Mouse (Mus musculus) T-helper 2 cell (primary cell): ENCODE measurements around the gene Mnd1.

Experiments
- in situ Hi-C: fragments of 300-600 bp; cut with MboI, MseI; formaldehyde crosslinking; loops from one replicate; pipeline ENCODE4 v1.15.1; 2025; ENCODE audit warnings: high pct_unique_total_duplicates

Mnd1 gene

GRCm38 (mm10) chr3:84155558-84156006 is at the start of gene Mnd1:
Gene Mnd1 (minus strand): TSS chr3:84155786.
- in situ Hi-C loops: loop anchor here (5.0 kb wide), 1 partner anchor 387 kb away; no protein-coding TSS in a partner anchor

GRCm38 (mm10) chr3:84204640-84205039 is 49.1 kb upstream of the Mnd1 start:
- in situ Hi-C loops: no loop called here

- in situ Hi-C loops: no loop called here
Measured at GRCm38 (mm10) chr3:84200559-84201420, 45.2 kb upstream of the Mnd1 start.

- in situ Hi-C loops: no loop called here
Measured at GRCm38 (mm10) chr3:84199516-84199915, 43.9 kb upstream of the Mnd1 start.

GRCm38 (mm10) chr3:84198229-84198628 is 42.6 kb upstream of the Mnd1 start:
- in situ Hi-C loops: no loop called here

- in situ Hi-C loops: no loop called here
Measured at GRCm38 (mm10) chr3:84193881-84194280, 38.3 kb upstream of the Mnd1 start.

GRCm38 (mm10) chr3:84191141-84191881 is 35.7 kb upstream of the Mnd1 start:
- in situ Hi-C loops: no loop called here

GRCm38 (mm10) chr3:84190513-84191061 is 35.0 kb upstream of the Mnd1 start:
- in situ Hi-C loops: no loop called here

- in situ Hi-C loops: no loop called here
Measured at GRCm38 (mm10) chr3:84189629-84190173, 34.1 kb upstream of the Mnd1 start.

GRCm38 (mm10) chr3:84181717-84182116 is 26.1 kb upstream of the Mnd1 start:
- in situ Hi-C loops: no loop called here

- in situ Hi-C loops: no loop called here
Measured at GRCm38 (mm10) chr3:84181102-84181501, 25.5 kb upstream of the Mnd1 start.

- in situ Hi-C loops: no loop called here
Measured at GRCm38 (mm10) chr3:84180304-84180703, 24.7 kb upstream of the Mnd1 start.

- in situ Hi-C loops: loop anchor here (5.0 to 10.0 kb wide), 2 partner anchors 134 to 627 kb away; no protein-coding TSS in a partner anchor
Measured at GRCm38 (mm10) chr3:84177834-84178233, 22.2 kb upstream of the Mnd1 start.

GRCm38 (mm10) chr3:84175337-84176315 is 20.0 kb upstream of the Mnd1 start:
- in situ Hi-C loops: loop anchor here (5.0 to 10.0 kb wide), 2 partner anchors 137 to 629 kb away; no protein-coding TSS in a partner anchor

- in situ Hi-C loops: loop anchor here (10.0 kb wide), 1 partner anchor 631 kb away; no protein-coding TSS in a partner anchor
Measured at GRCm38 (mm10) chr3:84173581-84174154, 18.1 kb upstream of the Mnd1 start, which contains the start of gene Gm6525. Gene Gm6525 (plus strand): TSS chr3:84174104.

- in situ Hi-C loops: loop anchor here (10.0 kb wide), 1 partner anchor 632 kb away; no protein-coding TSS in a partner anchor
Measured at GRCm38 (mm10) chr3:84172406-84172805, 16.8 kb upstream of the Mnd1 start.

GRCm38 (mm10) chr3:84169393-84170005 is 13.9 kb upstream of the Mnd1 start:
- in situ Hi-C loops: loop anchor here (10.0 kb wide), 2 partner anchors 635 to 1115 kb away; partner anchors contain the start of gene Plrg1

GRCm38 (mm10) chr3:84168943-84169342 is 13.4 kb upstream of the Mnd1 start:
- in situ Hi-C loops: loop anchor here (10.0 kb wide), 1 partner anchor 1114 kb away; the partner anchor contains the start of gene Plrg1

GRCm38 (mm10) chr3:84166073-84166472 is 10.5 kb upstream of the Mnd1 start:
- in situ Hi-C loops: loop anchor here (10.0 kb wide), 1 partner anchor 1111 kb away; the partner anchor contains the start of gene Plrg1
